Mouse (Mus musculus) G1E-ER4 (cell line): ENCODE results near the gene Dlgap4. TPM values are rescaled to one million over a fixed set of nuclear protein-coding genes. Genes with fewer than 3 reads are reported as not detected.

Experiments
- GATA1 ChIP-seq: IDR thresholded peaks from one replicate; pipeline ENCODE4 v1.8.0; 2012; ENCODE audit warnings: low read length, inconsistent platforms
- polyA plus RNA-seq: library from polyadenylated mRNA; stranded (reverse); fragments of >175 nt; gene quantifications from 2 replicates; pipeline ENCODE4 v1.2.3, GENCODE M21; 2012

The Dlgap4 gene
- polyA plus RNA-seq, 1 experiment = 63.0 TPM

DNA sequence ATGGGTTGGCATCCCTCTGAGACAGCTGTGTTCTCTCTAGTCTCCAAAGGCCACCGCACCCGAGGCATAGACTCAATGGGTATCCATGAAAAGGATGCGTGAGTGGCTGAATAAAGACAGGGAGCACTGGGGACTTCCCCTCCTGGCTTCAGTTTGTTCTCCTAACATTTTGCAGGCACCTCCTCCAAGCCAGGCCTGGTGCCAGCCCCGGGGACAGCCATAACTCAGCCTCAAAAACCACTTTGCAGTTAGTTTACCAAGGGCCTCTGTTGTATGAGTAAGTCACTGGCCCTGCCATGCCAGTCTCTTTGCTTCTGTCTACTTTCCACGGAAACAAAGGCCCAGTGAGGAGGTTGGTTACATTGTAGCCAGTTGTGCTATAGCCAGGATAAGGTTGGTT is 7.5 kb upstream of the Dlgap4 start:
- TF ChIP-seq GATA1 = no peak

DNA sequence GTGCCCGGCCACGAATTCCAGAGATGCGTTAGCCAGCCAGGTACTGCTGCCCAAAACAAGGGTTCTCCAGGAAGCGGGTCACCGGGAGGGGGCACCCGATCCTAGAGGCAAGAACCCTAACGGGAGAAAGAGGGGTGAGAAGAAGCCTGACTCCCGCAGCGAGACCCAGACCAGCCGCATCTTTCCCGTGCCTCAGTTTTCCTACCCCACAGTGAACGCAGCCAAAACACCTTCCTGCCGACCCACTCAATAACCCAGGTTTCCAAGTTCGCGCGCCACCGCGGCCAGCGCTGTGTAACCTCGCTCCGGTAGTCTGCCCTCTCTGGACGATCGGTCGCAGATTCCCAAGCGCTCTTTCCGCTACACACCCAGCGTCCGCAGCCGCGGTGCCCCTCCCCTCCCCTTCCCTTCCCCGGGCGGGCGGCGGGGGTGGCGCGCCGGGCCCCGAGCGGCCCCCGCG is 394 bp upstream of the Dlgap4 start:
- TF ChIP-seq GATA1 = no peak

DNA sequence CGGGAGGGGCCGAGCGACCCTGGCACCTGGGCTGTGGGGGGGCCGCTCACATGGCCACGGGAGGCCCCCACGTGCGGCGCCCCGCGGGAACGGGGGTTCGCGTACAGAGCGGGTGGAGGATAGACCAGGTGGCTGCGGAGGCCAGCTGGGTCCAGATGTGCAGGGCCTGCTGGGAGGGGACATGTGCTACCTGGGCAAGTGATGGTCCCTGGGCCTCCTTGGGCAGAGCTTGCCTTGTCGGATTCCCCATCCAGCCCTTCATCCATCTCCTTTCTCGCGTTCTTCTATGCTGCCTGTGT is 702 bp downstream of the Dlgap4 start:
- no peak for TF ChIP-seq GATA1

DNA sequence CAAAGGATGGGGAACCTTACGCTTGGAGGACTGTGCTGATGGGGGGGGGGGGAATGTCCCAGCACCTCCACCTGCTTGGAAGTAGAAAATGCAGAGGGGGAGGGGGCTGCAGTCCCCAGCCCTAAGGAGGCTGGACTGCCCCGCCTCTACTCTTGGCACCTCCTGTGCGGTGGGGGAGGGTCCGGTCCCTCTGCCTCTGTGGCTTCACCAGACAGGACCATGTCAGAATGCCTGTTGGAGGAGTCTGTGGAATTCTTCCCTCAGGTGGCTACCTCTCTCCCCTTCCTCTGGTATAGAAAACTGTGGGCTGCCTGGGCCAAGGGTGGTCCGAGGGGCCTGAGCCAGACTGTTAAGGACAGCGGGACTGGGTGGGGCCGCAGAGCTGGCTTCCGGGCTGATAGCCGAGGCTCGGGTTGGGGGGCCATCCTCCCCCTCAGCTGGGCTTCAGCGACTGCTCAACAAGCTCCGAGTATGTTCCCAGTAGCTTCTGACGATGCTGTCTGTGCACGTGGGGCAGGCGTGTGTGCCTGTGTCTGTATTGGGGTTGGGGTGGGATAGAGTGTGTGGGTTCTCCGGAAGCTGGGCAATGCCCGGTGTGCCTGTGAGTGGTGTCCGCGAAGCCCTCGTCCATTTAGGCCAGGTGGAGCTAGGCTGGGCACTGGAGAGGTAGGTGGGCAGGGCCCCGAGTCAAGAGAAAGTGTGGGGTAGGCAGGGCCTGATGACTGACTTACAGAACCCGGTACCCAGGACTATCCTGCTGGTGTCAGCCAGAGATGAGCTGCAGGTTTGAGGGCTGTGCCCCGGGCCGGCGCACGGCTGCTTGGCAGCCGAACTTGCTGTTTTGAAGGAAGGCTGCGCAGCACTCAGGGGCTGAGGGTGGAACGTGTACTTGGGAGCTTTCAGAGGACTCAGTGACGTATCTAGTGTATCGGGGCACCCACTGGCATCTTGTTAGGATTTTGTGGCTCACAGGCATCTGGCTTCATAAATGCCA is 1.5 kb downstream of the Dlgap4 start:
- no peak for TF ChIP-seq GATA1

DNA sequence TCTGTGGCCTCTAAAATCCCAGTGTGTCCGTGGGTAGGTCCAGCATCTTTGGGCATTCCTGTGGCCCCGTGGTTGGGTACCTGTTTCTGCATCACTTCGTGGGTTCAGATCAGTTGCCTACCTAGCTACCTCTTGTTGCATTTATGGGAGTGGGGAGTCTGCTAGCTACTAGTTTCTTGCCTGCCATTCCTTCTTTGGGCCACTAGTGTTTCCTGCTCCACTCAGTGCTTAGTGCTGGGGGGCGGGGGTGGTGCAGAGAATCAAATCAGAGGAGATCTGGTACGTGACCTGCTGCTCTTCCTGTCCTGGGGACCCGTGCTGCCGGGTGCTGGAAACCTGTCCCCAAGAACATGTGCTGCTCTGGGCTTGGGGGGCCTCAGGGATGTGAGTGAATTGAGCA is 3.0 kb downstream of the Dlgap4 start:
- no peak for TF ChIP-seq GATA1

DNA sequence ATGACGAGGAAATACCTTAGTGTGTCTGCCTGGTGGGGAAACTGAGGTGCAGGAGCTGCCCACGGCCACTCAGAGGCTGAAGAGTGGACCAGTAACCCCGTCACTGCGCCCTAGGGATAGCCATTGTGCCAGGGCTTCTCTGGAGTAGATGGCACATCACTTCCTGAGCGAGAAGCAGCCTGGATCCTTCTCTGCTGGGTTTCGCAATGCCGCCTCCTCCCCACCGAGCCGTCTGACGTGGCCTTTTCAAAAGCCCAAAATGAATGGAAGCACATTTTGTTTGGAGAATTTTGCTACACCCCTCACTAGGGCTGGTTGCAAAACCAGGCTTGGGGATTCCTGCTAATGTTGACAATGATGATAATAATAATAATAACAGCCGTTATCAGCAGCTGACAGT is 4.0 kb downstream of the Dlgap4 start:
- TF ChIP-seq GATA1 = no peak

DNA sequence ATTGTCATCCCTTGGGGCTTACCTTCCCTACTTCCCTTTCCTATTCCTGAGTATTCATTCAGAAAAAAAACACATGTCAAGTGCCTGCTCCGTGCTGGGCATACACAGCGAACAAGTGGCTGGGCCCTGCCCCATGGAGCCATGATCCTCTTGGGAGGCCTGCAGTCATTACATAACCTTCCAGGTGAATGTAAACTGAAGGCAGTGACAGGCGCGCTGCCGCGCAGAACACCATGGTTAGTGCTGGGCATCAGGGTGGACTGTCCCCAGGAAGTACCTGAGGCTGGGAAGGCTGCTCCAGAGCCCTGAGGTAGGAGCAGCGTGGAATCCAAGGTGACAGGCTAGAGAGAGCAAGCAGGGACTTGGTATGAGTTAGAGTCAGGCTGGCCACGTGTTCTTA is 7.4 kb downstream of the Dlgap4 start:
- TF ChIP-seq GATA1 = no peak

DNA sequence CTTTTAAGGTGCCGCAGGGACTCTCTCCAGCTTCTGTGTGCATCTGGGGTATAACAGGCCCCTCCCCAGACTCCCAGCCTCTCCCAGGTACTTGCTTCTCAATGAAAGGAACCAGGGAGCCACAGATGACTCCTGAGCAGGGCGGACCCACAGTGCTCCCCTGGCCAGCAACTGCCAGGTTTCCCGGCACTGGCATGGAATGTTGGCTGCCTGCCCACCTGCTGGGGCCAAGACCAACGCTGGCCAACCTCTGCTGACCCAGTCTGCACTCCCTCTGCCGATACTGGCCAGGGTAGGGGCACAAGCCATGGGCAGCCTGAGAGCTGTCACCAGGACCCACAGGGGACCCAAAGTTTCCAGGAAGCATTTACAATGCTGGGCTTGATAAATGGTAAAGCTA is 7.9 kb downstream of the Dlgap4 start:
- TF ChIP-seq GATA1 = no peak

DNA sequence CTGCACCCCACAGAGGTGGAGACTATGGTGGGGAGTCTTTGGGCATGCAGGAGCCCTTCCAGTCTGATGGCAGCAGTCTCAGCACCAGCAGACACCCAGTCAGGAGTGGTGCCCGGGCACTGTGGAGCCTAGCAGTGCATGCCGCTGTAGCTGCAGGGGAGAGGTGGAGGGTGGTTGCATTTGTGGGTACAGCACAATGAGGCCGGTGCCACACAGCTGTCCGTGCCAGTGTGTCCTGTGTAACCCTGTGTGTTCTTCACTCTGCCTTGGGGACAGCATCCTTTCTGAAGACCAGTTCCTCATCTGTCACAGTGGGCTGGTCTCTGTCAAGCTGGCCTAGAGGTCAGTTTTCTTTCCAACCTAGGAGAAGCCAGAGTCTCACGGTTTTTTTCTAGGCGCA is 8.7 kb downstream of the Dlgap4 start:
- no peak for TF ChIP-seq GATA1

DNA sequence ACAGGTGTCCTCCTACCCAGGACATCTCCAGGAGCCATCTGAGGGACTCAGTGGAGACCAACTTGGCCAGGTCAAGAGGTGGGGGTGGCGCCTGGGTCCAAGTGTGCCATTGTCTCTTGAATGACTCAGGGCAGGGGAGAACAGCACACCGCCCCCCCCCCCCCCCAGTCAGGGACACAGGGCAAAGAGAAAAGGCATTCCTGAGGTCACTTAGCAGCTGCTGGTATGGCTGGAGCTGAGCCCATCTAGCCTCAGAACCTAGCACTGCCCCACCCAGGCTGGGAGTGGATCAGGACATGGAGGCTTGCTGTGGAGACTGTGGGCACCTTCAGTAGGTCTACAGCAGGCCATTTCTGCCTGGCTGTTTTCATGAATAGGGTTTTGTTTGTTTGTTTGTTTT is 9.7 kb downstream of the Dlgap4 start:
- no peak for TF ChIP-seq GATA1

DNA sequence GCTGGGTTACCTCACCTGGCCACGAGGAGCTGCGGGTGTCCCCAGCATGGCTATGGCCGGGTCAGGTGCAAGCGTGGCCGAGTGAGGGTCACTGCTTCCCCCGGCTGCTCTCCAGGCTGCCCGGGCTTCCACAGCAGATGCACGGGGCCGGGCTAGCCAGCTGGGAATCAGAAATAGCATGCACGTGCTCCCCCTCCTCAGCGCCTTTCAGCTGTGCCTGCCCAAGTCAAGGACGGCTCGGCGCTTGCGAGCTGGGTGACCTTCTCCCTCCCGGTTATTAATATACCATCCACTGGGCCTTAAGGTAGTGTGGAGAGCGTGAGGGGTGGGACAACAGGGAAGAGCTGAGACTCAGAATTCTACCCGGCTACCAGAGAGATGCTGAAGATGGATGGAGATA is 11.8 kb downstream of the Dlgap4 start:
- no peak for TF ChIP-seq GATA1

DNA sequence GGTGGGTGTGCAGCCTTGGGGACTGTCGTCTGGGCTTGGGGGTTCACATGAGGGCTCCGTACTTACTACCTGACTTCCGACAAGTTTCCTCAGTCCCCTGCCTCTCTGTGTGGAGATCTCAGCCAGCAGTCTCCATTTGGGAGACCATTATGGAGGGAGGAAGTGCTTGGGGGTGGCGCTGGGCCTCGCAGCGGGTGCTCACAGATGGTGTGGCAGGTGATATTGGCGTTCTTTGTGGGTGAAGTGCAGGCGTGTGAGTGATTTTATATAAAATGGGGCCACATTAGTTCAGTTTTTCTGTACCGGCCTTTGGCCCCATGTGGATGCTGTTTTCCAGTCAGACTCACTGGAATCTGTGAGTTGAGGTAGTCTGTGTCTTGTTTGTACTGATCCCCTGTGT is 12.6 kb downstream of the Dlgap4 start:
- TF ChIP-seq GATA1 = no peak

DNA sequence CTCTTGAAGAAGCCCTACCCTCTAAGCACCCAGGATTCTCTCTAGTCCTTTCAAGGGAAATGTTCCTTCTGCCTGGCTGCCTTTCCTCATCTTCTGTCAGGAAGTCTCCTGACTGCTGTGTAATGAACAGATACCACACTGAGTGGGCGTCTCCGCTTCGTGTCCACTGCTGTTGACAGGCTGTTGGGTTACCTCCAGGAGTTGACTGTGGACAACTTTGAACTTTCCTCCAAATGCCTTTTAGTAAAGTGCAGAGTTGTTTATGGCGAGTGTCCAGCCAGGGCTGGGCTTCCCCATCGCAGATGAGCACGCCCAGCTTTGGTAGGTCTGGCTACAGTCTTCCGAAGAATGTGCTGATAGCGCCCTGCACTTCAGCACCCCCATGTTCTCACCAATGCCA is 13.0 kb downstream of the Dlgap4 start:
- no peak for TF ChIP-seq GATA1

DNA sequence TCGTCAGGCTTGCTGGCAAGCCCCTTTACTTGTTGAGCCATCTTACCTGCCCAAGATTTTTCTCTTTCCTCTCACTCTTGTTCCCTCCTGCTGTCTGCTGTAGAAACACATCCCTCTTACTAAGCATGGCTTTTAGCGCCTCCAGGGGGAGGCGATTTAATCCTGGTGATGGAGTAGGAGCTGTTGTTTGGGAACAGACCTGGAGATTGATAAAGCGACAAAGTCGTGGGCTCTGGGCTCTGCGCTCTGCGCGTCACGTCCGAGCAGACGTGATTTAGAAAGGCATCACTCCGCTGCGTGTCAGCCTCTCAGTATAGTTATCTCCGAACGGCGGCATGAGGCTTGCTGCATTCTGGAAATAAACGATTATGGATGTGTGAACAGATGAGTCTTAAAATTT is 14.4 kb downstream of the Dlgap4 start:
- TF ChIP-seq GATA1 = no peak

DNA sequence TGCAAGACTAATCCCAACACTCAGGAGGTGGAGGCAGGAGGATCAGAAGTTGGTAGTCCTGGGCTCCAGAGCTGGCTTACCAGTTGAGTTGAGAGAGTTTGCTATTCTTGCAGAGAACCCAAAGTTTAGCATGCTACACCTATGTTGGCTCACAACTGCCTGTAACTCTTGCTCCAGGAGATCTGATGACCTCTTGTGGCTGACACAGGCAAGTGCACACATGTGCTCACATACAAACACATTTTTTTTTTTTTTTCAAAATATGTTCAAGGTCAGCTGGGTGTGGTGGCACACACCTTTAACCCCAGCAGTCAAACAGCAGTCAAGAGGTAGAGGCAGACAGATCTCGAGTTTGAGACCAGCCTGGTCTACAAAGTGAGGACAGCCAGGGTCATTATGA is 16.8 kb downstream of the Dlgap4 start:
- TF ChIP-seq GATA1 = no peak

DNA sequence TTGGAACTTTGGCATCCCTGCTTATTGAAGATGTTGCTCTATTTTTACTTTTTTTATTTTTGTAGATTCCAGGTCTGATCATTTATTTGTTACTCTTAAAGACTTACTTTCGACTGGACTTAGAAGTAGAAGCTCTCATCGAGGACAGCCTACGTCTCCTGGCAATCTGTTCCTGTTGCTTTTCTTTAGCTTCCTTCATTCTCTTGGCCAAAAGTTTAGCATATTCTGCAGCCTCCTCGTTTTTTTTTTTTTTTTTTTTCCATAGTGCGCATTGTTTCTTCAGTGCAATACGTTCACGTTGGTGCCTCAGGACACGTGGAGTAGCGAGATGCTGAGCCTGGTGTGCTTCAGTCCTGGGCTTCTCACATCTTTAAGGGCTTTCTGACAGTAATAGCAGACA is 19.2 kb downstream of the Dlgap4 start:
- no peak for TF ChIP-seq GATA1

DNA sequence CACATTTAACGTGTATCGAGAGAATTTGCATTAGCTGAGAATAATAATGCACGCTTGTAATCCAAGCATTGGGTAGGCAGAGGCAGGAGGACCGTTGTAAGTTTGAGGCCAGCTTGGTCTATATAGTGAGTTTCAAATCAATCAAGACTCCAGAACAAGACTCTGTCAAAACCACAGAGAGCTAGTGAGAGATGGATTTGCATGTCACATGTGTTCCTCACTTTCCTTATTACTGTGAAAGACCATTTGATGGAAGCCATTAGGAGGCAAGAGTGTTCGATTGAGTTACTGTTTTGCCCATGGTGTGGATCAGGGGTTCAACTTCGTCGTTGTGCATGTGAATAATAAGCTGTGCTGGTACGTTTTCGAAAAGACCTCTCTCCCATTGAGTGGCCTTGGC is 21.6 kb downstream of the Dlgap4 start:
- TF ChIP-seq GATA1 = no peak
